Mouse (Mus musculus) E14TG2a.4 (cell line): Measurements from ENCODE around the gene Dmpk.

ENCODE experiments used
- H3K27me3 ChIP-seq: 2 replicates; pipeline ENCODE4 v1.6.1; 2014; ENCODE audit warnings: low read length, control low read depth; ENCODE audit not compliant: insufficient read depth
- H3K36me3 ChIP-seq: 2 replicates; pipeline ENCODE4 v1.6.1; 2014; ENCODE audit warnings: low read length, control low read depth; ENCODE audit not compliant: insufficient read depth
- H3K4me1 ChIP-seq: replicated peaks from 2 replicates; pipeline ENCODE4 v1.6.1; 2014; ENCODE audit warnings: low read depth, low read length, control low read depth
- H3K4me3 ChIP-seq: replicated peaks from 2 replicates; pipeline ENCODE4 v1.5.1; 2014; ENCODE audit warnings: mild to moderate bottlenecking, low read length
- H3K9me3 ChIP-seq: 2 replicates; pipeline ENCODE4 v1.6.1; 2014; ENCODE audit warnings: low read length, control low read depth
- CTCF ChIP-seq: conservative IDR thresholded peaks from 2 replicates; pipeline ENCODE4 v1.5.1; 2014; ENCODE audit warnings: low read length
- NANOG ChIP-seq: IDR thresholded peaks from 2 replicates; pipeline ENCODE4 v1.6.1; 2014; ENCODE audit warnings: borderline replicate concordance, low read length, mixed read lengths
- POU5F1 ChIP-seq: IDR thresholded peaks from 2 replicates; pipeline ENCODE4 v1.6.1; 2014; ENCODE audit warnings: low read length, borderline replicate concordance

Gene Dmpk

GRCm38 (mm10) chr7:19073504-19073903 lies 10.1 kb upstream of the Dmpk start:
- TF ChIP-seq POU5F1 (no peak), CTCF (peak; percentile 34), NANOG (no peak)
- H3K9me3 ChIP-seq, result no peaks in the 10 kb centered on the region
- peaks cover 42% of the 10 kb centered on the region for H3K4me1 ChIP-seq
- peak overlapping the region; percentile 26; the same call in 1 of the 2 replicates for H3K4me3 ChIP-seq
- H3K27me3 ChIP-seq, result no peaks in the 10 kb centered on the region
- H3K36me3 ChIP-seq, result peaks cover 11% of the 10 kb centered on the region

DNA sequence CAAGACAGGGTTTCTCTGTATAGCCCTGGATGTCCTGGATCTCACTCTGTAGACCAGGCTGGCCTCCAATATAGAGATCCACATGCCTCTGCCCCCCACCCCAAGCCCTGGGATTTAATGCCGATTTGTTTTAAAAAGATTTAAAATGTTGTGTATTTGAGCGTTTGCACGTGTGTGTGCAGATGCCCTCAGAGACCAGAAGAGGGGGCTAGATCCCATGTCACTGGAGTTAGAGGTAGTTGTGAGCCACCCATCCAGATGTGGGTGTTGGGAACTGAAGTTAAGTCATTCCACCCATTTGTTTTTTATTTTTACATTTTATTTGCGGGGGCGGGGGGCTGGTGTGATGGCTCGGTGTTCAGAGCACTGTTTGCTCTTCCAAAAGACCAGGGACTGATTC lies 9.2 kb upstream of the Dmpk start:
- H3K36me3 ChIP-seq, result peaks cover 20% of the 10 kb centered on the region
- no peak for TF ChIP-seq NANOG
- peak; percentile 72 for TF ChIP-seq CTCF
- no peaks in the 10 kb centered on the region for H3K27me3 ChIP-seq
- peaks cover 52% of the 10 kb centered on the region for H3K4me1 ChIP-seq
- H3K4me3 ChIP-seq, result no peak overlapping the region
- H3K9me3 ChIP-seq, result no peaks in the 10 kb centered on the region

GRCm38 (mm10) chr7:19075231-19075630 lies 8.4 kb upstream of the Dmpk start:
- Histone ChIP-seq H3K4me3 (peak overlapping the region; percentile 59), H3K4me1 (peaks cover 59% of the 10 kb centered on the region), H3K27me3 (no peaks in the 10 kb centered on the region), H3K9me3 (no peaks in the 10 kb centered on the region), H3K36me3 (peaks cover 27% of the 10 kb centered on the region)
- TF ChIP-seq CTCF, result no peak
- TF ChIP-seq NANOG, result no peak
- no peak for TF ChIP-seq POU5F1

DNA sequence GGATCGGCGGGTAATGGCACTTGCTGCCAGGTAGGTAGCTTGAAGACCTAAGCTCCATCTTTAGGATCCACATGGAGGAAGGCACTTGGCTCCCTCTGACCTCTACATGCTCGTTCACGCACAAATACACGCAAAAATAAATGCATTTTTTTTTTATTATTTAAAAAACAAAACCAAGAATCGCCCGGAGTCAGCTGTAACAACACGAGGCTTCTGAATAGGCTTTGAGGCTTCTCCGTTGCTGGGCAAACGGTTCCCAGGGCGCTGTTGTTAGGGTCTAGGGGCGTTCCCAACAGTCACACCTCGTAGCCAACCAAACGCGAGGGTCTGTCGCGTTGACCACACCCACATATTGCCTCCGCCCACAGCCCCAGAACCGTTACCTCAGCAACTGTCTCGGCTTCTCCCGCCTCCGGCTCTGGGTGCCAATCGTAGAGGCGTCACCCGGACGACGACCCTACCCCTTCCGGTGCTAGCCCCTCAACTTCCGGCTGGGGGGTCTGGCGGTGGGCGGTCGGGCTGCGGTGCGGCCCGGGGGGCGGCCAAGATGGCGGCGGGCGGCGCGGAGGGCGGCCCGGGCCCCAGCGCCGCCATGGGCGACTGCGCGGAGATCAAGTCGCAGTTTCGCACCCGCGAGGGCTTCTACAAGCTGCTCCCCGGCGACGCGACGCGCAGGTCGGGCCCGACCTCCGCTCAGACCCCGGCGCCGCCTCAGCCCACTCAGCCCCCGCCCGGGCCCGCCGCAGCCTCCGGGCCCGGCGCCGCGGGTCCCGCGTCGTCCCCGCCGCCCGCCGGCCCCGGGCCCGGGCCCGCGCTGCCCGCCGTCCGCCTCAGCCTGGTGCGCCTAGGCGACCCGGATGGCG lies 7.7 kb upstream of the Dmpk start, which contains the start of gene Dmwd:
Gene Dmwd, plus strand, starts transcription at position 505 of the 863 bp plus-strand sequence.
- Histone ChIP-seq H3K36me3 (peaks cover 34% of the 10 kb centered on the region), H3K4me1 (peaks cover 66% of the 10 kb centered on the region), H3K9me3 (no peaks in the 10 kb centered on the region), H3K27me3 (no peaks in the 10 kb centered on the region), H3K4me3 (peak within 1 kb of the TSS; percentile 94)
- TF ChIP-seq NANOG, result no peak
- no peak for TF ChIP-seq POU5F1
- TF ChIP-seq CTCF, result no peak

DNA sequence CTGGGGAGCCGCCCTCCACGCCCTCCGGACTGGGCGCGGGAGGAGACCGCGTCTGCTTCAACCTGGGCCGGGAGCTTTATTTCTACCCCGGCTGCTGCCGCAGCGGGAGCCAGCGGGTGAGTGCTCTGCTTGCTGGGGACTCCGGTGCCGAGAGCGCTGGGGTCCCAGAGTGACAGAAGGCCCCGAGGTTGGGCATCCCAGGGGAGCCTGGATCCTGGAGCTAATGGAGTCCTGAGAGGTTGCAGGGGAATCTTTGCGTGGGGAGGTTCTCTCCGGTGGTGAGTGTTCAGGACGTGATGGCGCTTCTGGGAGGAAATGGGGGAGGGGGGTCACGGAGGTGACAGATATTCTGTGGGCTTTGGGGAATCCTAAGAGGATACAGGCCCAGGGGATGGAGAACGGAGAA lies 7.1 kb upstream of the Dmpk start:
- H3K9me3 ChIP-seq, result no peaks in the 10 kb centered on the region
- peaks cover 41% of the 10 kb centered on the region for H3K36me3 ChIP-seq
- H3K27me3 ChIP-seq, result no peaks in the 10 kb centered on the region
- TF ChIP-seq POU5F1, result no peak
- TF ChIP-seq NANOG, result no peak
- no peak for TF ChIP-seq CTCF
- peak overlapping the region; percentile 94 for H3K4me3 ChIP-seq
- peaks cover 72% of the 10 kb centered on the region for H3K4me1 ChIP-seq

DNA sequence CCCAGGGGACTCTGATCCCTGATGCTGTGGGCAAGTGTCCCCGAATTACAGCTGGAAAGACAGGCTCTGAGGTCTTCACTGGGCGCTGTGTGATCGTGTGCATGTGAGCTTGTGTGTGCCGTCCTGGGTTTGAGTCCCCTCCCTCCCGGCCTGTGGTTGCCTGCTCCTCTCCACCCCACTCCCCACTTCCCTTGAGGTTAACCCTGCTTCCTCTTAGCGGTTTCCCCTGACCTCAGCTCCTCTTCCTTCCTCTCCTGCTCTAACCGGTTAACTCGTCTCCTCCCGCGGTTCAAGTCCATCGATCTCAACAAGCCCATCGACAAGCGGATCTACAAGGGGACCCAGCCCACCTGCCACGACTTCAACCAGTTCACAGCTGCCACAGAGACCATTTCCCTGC lies 5.9 kb upstream of the Dmpk start:
- H3K36me3 ChIP-seq, result peaks cover 52% of the 10 kb centered on the region
- no peaks in the 10 kb centered on the region for H3K27me3 ChIP-seq
- no peaks in the 10 kb centered on the region for H3K9me3 ChIP-seq
- TF ChIP-seq CTCF, result no peak
- no peak for TF ChIP-seq NANOG
- no peak for TF ChIP-seq POU5F1
- peaks cover 83% of the 10 kb centered on the region for H3K4me1 ChIP-seq
- peak overlapping the region; percentile 94 for H3K4me3 ChIP-seq

- H3K36me3 ChIP-seq, result peaks cover 58% of the 10 kb centered on the region
Observed at GRCm38 (mm10) chr7:19078732-19079131, 4.9 kb upstream of the Dmpk start.

GRCm38 (mm10) chr7:19080451-19080950 lies 3.1 kb upstream of the Dmpk start:
- H3K4me3 ChIP-seq, result peak overlapping the region; percentile 43
- no peaks in the 10 kb centered on the region for H3K27me3 ChIP-seq
- H3K9me3 ChIP-seq, result no peaks in the 10 kb centered on the region
- H3K4me1 ChIP-seq, result peaks cover 91% of the 10 kb centered on the region
- TF ChIP-seq CTCF, result no peak
- no peak for TF ChIP-seq POU5F1
- no peak for TF ChIP-seq NANOG
- H3K36me3 ChIP-seq, result peaks cover 63% of the 10 kb centered on the region

More at GRCm38 (mm10) chr7:19078732-19079131, 4.9 kb upstream of the Dmpk start:
- Histone ChIP-seq H3K4me1 (peaks cover 86% of the 10 kb centered on the region), H3K9me3 (no peaks in the 10 kb centered on the region), H3K27me3 (no peaks in the 10 kb centered on the region), H3K4me3 (no peak overlapping the region)
- TF ChIP-seq NANOG (no peak), POU5F1 (no peak), CTCF (no peak)
